In genomic region chr2:133791031-133791430, GRCm38 (mm10) we compare ENCODE assay signal across 34 mouse cellular contexts.
"Had no signal": no experiment of that assay in that cellular context is flagged by ENCODE, and none has a peak within 500 bp of the region (broad histone marks: within the 10 kb centered on the region; RNA-seq: fewer than 3 reads in every experiment).

No protein-coding gene starts in this region.

- DNase-seq: heart, postnatal 10 days; heart, postnatal 14 days; heart, postnatal 36 days; heart, postnatal 4 days; kidney, adult 11 months; kidney, adult 18-20 months; kidney, adult 2 months; kidney, adult 9 months; kidney, postnatal 10 days; kidney, postnatal 14 days; kidney, postnatal 25 days; kidney, postnatal 36 days; kidney, postnatal 4 days; layer of hippocampus, adult 9-11 months; layer of hippocampus, postnatal 36 days had no signal

- H3K4me1 ChIP-seq: heart, embryonic 15.5 days; hindbrain, embryonic 10.5 days; hindbrain, embryonic 12.5 days; hindbrain, embryonic 13.5 days; hindbrain, embryonic 15.5 days; intestine, embryonic 15.5 days; kidney, embryonic 15.5 days had no signal

- ATAC-seq: hindbrain, embryonic 16.5 days; hindbrain, postnatal 0 days; inflammation-experienced regulatory T-cells, adult 6 months; intestine, embryonic 15.5 days; intestine, embryonic 16.5 days; intestine, postnatal 0 days had no signal

- H3K27me3 ChIP-seq: heart, embryonic 12.5 days; heart, embryonic 13.5 days; heart, embryonic 15.5 days; hindbrain, embryonic 12.5 days; hindbrain, embryonic 13.5 days; hindbrain, embryonic 15.5 days; intestine, embryonic 15.5 days; kidney, embryonic 15.5 days had no signal

- H3K9me3 ChIP-seq: heart, embryonic 10.5 days; heart, embryonic 12.5 days; heart, embryonic 13.5 days; heart, embryonic 15.5 days; hindbrain, embryonic 10.5 days; hindbrain, embryonic 12.5 days; hindbrain, embryonic 13.5 days; hindbrain, embryonic 15.5 days; intestine, embryonic 15.5 days; kidney, embryonic 15.5 days had no signal

- H3K4me3 ChIP-seq: heart, embryonic 10.5 days; heart, embryonic 12.5 days; heart, embryonic 13.5 days; heart, embryonic 15.5 days; hindbrain, embryonic 10.5 days; hindbrain, embryonic 12.5 days; hindbrain, embryonic 13.5 days; hindbrain, embryonic 15.5 days; intestine, embryonic 15.5 days; kidney, embryonic 15.5 days; layer of hippocampus, adult 2 months; left cerebral cortex, adult 2 months had no signal

- H3K36me3 ChIP-seq: heart, embryonic 10.5 days; heart, embryonic 12.5 days; heart, embryonic 13.5 days; heart, embryonic 15.5 days; hindbrain, embryonic 10.5 days; hindbrain, embryonic 12.5 days; hindbrain, embryonic 13.5 days; hindbrain, embryonic 15.5 days; intestine, embryonic 15.5 days; kidney, embryonic 15.5 days had no signal

- H3K27ac ChIP-seq: heart, embryonic 10.5 days; heart, embryonic 13.5 days; heart, embryonic 15.5 days; hindbrain, embryonic 10.5 days; hindbrain, embryonic 12.5 days; hindbrain, embryonic 13.5 days; hindbrain, embryonic 14.5 days; hindbrain, embryonic 15.5 days; hindbrain, postnatal 0 days; intestine, embryonic 15.5 days; kidney, embryonic 15.5 days; kidney, postnatal 0 days; layer of hippocampus, adult 2 months; left cerebral cortex, adult 2 months had no signal
